Mouse (Mus musculus) right cerebral cortex, postnatal 14 days (tissue): Measurements from ENCODE around the gene Agbl3.

ENCODE experiments used
- DNase-seq: peaks from one replicate; pipeline ENCODE4 v3.0.0; 2022

The Agbl3 gene

GRCm38 (mm10) chr6:34907696-34908260, 127.5 kb downstream of the Agbl3 start:
- DNase-seq = no peak
